Mouse (Mus musculus) lung, adult 2 months (tissue): Measurements from ENCODE around the gene Mettl8. TPM values are rescaled to one million over a fixed set of nuclear protein-coding genes. Genes with fewer than 3 reads are reported as not detected.

Experiments used
- DNase-seq: peaks from one replicate; pipeline ENCODE4 v3.0.0; 2022
- H3K4me1 ChIP-seq: fragments of 200-500 bp; 2 replicates; pipeline ENCODE4 v1.6.1; 2011; ENCODE audit warnings: low read length; ENCODE audit not compliant: control insufficient read depth, insufficient read depth
- H3K4me3 ChIP-seq: fragments of 200-500 bp; replicated peaks from 2 replicates; pipeline ENCODE3; 2011; ENCODE audit warnings: low read depth, mild to moderate bottlenecking, control low read depth, low read length; ENCODE audit errors: extremely low read depth
- CTCF ChIP-seq: fragments of 200-500 bp; IDR thresholded peaks from 2 replicates; pipeline ENCODE4 v1.5.1; 2011; ENCODE audit warnings: mild to moderate bottlenecking, low read length, control low read depth; ENCODE audit not compliant: insufficient read depth
- POLR2A ChIP-seq: fragments of 200-500 bp; IDR thresholded peaks from 2 replicates; pipeline ENCODE4 v1.6.1; 2011; ENCODE audit warnings: low read depth, mild to moderate bottlenecking, control low read depth, low read length, borderline replicate concordance; ENCODE audit errors: extremely low read depth
- WGBS: fragments of 180-500 bp; shearing (Covaris S2); methylation state at CpG from one replicate; pipeline ENCODE4 v1.1.7; 2018; 5-methylcytosine and 5-hydroxymethylcytosine counted together
- polyA plus RNA-seq: library from polyadenylated mRNA; depleted of rRNA; stranded (reverse); fragments of >200 nt; gene quantifications from 2 replicates; pipeline ENCODE4 v1.2.3, GENCODE M21; 2012

Mettl8 gene
- polyA plus RNA-seq, 1 experiment: 6.1 TPM

DNA sequence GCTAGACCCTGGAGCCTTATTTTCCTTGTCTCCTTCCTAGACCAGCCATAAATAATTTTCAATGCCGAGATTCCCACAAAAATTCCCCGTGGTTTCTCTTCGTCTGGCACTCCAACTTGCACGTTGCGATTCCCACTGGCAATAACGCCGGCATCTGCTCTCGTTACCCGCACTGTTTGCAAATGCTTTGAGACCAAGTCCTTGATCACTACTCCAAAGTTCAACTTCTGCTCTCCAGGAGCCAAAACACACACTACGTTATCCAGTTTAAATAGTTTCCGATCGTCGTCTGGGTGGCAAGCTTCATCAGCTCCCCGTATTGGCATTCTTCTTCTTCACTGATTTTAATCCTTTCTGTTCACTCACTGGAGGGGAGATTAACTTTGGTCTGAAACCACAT is 114.6 kb downstream of the Mettl8 start:
- TF ChIP-seq POLR2A: no peak
- no peak for TF ChIP-seq CTCF

DNA sequence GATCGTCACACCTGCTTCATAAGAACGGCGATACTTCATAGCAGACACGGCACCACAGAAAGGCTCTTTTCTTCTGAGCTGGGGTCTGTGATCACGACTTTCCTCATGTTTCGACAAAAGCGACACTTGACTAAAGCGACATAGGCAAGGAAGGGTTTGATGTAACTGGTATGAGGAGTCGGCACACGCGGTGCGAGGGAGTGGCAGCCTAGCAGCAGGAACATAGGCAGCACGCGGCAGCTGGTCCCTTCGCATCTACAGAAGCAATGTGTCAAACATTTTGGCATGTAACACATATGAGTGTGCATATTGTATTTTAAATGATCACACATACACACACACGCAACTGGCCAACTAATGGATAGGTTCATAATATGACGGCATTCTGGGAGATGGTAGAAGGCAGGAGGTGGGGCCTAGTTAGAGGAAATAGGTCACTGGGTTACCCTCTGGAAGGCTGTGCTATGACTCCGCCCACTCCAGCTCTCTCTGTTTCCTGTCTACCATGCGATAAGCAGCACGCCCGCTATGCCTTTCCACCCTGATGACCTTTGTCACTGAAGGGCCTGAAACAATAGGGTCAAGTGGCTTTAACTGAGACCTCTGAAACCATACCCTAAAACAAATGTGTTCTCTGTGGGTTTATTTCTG is 116.4 kb downstream of the Mettl8 start:
- no peak for DNase-seq
- H3K4me1 ChIP-seq: no peaks in the 10 kb centered on the region; the same call in 1 of the 2 replicates
- 75% methylated on average over 21 of the region's 21 CpGs for WGBS
- H3K4me3 ChIP-seq: no peak overlapping the region
- TF ChIP-seq CTCF (no peak), POLR2A (no peak)

More for the DNA sequence above, 114.6 kb downstream of the Mettl8 start:
- no peaks in the 10 kb centered on the region for H3K4me1 ChIP-seq
- H3K4me3 ChIP-seq: no peak overlapping the region
- 68% methylated on average over 14 of the region's 14 CpGs for whole genome bisulfite sequencing
- DNase-seq: peak; percentile 31

DNA sequence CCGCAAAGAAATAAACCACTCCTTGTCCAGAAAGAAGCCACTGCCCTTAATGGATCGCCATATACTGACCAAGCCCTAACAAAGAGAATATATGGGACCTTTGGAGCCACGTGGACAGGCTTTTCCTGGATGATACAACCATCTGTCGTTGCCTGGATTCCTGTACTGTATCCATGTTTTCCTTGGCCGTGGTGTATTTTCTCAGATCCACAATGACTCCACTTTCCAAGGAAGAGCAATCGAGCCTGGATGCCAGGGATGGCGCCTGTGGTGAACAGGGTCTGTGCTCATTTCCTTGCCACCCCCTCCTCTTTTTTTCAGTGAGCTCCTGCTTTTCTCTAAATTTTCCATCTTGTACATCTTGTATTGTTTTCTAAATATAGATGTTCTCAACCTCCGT is 120.6 kb downstream of the Mettl8 start:
- no peak overlapping the region for H3K4me3 ChIP-seq
- no peak for DNase-seq
- no peaks in the 10 kb centered on the region; the same call in 1 of the 2 replicates for H3K4me1 ChIP-seq
- TF ChIP-seq CTCF (no peak), POLR2A (no peak)
- WGBS: 65% methylated on average over 8 of the region's 8 CpGs

DNA sequence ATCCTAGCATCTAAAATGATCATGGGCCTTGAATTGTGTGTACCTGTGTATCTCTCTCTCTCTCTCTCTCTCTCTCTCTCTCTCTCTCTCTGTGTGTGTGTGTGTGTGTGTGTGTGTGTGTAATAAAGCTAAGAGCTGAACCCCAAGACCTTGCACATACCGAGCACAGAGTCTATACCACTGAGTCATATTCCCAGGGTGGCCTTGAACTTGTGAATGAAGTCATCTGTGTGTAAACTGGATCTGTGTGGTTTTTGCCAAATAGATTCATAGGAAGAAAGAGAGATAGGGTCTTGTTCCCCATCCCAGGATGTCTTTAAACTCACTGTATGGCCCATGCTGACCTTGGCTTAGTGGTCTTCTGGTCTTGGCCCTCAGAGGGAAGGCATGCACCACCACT is 121.9 kb downstream of the Mettl8 start:
- H3K4me1 ChIP-seq: no peaks in the 10 kb centered on the region; the same call in 1 of the 2 replicates
- H3K4me3 ChIP-seq: no peak overlapping the region
- WGBS: 84% methylated on average over 1 of the region's 1 CpGs
- TF ChIP-seq CTCF (no peak), POLR2A (no peak)
- DNase-seq: no peak

GRCm38 (mm10) chr2:70932965-70933364 is 122.4 kb downstream of the Mettl8 start:
- TF ChIP-seq POLR2A (no peak), CTCF (no peak)
- Histone ChIP-seq H3K4me3 (no peak overlapping the region), H3K4me1 (no peaks in the 10 kb centered on the region; the same call in 1 of the 2 replicates)
- no peak for DNase-seq
- WGBS: 62% methylated on average over 4 of the region's 4 CpGs

DNA sequence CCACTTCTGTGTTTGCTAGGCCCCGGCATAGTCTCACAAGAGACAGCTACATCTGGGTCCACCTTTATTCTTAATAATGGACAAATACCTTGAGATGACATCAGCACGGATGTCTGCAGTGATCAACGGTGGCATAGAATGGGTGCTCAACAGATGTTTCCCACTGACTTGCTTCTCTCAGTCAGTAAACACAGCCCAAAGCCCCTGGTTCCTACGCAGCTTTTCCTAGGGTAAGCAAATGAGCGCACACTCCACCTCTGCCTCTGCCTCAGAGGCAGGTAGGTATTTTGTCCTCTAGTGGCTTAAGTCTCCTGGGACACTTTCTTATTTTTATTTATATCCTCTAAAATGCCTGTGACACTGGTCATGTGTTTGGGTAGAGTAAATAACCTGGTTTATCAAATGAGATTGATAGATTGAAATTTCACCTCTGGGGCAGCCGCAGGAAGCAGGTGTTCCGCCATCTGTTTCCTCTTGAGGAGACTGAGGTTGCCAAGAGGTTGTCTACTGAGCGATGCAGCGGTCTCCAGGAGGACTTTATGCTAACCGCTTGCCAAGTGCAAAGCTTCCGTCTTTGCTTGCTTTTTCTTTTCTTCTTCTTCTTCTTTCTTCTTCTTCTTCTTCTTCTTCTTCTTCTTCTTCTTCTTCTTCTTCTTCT is 124.6 kb downstream of the Mettl8 start:
- Histone ChIP-seq H3K4me1 (no peaks in the 10 kb centered on the region; the same call in 1 of the 2 replicates), H3K4me3 (no peak overlapping the region)
- no peak for DNase-seq
- WGBS: 45% methylated on average over 11 of the region's 11 CpGs
- TF ChIP-seq POLR2A (no peak), CTCF (no peak)

GRCm38 (mm10) chr2:70929714-70930113 is 125.7 kb downstream of the Mettl8 start:
- no peak for DNase-seq
- WGBS: 86% methylated on average over 11 of the region's 11 CpGs
- no peak overlapping the region for H3K4me3 ChIP-seq
- no peaks in the 10 kb centered on the region for H3K4me1 ChIP-seq
- TF ChIP-seq CTCF: no peak
- no peak for TF ChIP-seq POLR2A

DNA sequence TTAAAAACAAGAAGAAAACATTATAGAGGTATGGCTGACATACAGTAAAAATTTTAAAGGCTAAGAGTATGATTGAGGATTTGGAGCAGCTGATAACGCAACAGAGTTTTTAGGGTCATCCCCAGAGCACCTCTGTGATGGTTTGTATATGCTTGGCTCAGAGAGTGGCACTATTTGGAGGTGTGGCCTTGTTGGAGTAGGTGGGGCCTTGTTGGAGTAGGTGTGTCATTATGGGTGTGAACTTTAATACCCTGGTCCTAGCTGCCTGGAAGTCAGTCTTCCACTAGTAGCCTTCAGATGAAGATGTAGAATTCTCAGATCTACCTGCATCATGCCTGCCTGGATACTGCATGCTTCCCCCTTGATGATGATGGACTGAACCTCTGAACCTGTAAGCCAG is 131.3 kb downstream of the Mettl8 start:
- Histone ChIP-seq H3K4me1 (peaks cover 2% of the 10 kb centered on the region; the same call in 1 of the 2 replicates), H3K4me3 (no peak overlapping the region)
- WGBS: 91% methylated on average over 1 of the region's 1 CpGs
- TF ChIP-seq POLR2A (no peak), CTCF (no peak)
- no peak for DNase-seq

GRCm38 (mm10) chr2:70922814-70923213 is 132.6 kb downstream of the Mettl8 start:
- Histone ChIP-seq H3K4me3 (no peak overlapping the region), H3K4me1 (peaks cover 2% of the 10 kb centered on the region; the same call in 1 of the 2 replicates)
- TF ChIP-seq CTCF: no peak
- TF ChIP-seq POLR2A: no peak
- peak; percentile 19 for DNase-seq
- 52% methylated on average over 6 of the region's 6 CpGs for WGBS

DNA sequence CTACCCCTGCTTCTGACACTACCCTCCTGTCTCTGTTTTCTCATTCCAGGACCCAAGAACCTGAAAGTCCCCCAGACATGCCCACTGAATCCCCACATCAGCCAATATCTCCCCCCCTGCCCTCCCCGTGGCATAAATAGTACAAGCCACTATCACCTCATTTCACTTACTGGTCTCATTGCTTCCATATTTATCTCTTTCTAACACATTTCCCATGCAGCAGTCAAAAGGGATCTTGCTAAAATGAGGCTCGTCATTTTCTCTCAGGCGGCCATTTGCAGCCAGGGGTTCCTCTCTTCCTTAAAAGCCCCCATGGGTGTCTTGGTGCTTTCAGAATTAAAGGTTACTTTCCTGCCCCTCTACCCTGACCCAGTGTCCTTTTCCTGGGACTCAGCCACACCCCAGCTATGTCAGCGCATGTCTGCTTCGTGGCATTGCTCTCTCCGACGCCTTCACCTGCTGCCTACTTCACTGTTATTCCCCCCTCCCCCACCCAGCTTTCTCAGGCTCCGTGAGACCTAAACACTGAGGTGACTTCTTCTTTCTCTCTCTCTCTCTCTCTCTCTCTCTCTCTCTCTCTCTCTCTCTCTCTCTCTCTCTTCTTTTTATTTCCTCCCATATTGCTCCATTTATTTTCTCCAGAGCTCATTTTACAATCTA is 134.3 kb downstream of the Mettl8 start:
- peaks cover 2% of the 10 kb centered on the region; the same call in 1 of the 2 replicates for H3K4me1 ChIP-seq
- no peak for DNase-seq
- no peak overlapping the region for H3K4me3 ChIP-seq
- 47% methylated on average over 8 of the region's 8 CpGs for WGBS
- no peak for TF ChIP-seq CTCF
- TF ChIP-seq POLR2A: no peak
